ENCODE assay signal across 24 mouse cellular contexts in genomic region chr9:70160071-70160470, GRCm38 (mm10). TPM values are rescaled to one million over a fixed set of nuclear protein-coding genes. Genes with fewer than 3 reads are reported as not detected.
DNase-seq lines count a peak whose midpoint lies in the region; ATAC-seq and TF ChIP-seq lines count a peak whose summit lies in the region.
"Had no signal": no experiment of that assay in that cellular context is flagged by ENCODE, and none has a peak within 500 bp of the region (broad histone marks: within the 10 kb centered on the region; RNA-seq: fewer than 3 reads in every experiment).

No protein-coding gene starts in this region.

- H3K4me3 ChIP-seq in ES-Bruce4 (ENCODE audit: low read depth, low read length) = no peak overlapping the region
- H3K4me3 ChIP-seq in gastrocnemius, adult 2 months = no peak overlapping the region
- H3K4me3 ChIP-seq in kidney, embryonic 16.5 days (ENCODE audit: low read length) = no peak overlapping the region
- H3K4me3 ChIP-seq: embryonic facial prominence, embryonic 10.5 days; heart, embryonic 15.5 days; hindbrain, embryonic 15.5 days; kidney, embryonic 15.5 days; liver, embryonic 15.5 days; midbrain, embryonic 12.5 days; neural tube, embryonic 12.5 days had no signal

- H3K27me3 ChIP-seq in ES-Bruce4 (ENCODE audit: control insufficient read depth, insufficient read depth, low read length, poor library complexity, severe bottlenecking) = no peaks in the 10 kb centered on the region
- H3K27me3 ChIP-seq in kidney, embryonic 16.5 days (ENCODE audit: insufficient read depth, low read length) = no peaks in the 10 kb centered on the region
- H3K27me3 ChIP-seq: heart, embryonic 15.5 days; hindbrain, embryonic 15.5 days; kidney, embryonic 15.5 days; liver, embryonic 15.5 days; midbrain, embryonic 12.5 days; neural tube, embryonic 12.5 days had no signal

- intact Hi-C loops in gastrocnemius, adult 2 months (cut with DNase I) = no loop called here

- no peak for TF ChIP-seq CTCF in ES-Bruce4 (IDR thresholded peaks at IDR 0.05; ENCODE audit: low read depth, low read length)
- TF ChIP-seq CTCF in gastrocnemius, adult 2 months (IDR thresholded peaks at IDR 0.05) = no peak

- H3K27ac ChIP-seq in ES-Bruce4 (ENCODE audit: insufficient read depth, low read length) = no peak overlapping the region
- no peak overlapping the region for H3K27ac ChIP-seq in gastrocnemius, adult 2 months
- H3K27ac ChIP-seq in kidney, embryonic 16.5 days (ENCODE audit: low read length) = no peak overlapping the region
- H3K27ac ChIP-seq: embryonic facial prominence, embryonic 10.5 days; heart, embryonic 15.5 days; hindbrain, embryonic 15.5 days; kidney, embryonic 15.5 days; liver, embryonic 15.5 days; midbrain, embryonic 12.5 days; neural tube, embryonic 12.5 days had no signal

- no peak overlapping the region for H3K4me2 ChIP-seq in kidney, embryonic 16.5 days (replicated peaks; ENCODE audit: low read depth, low read length)
- H3K4me2 ChIP-seq: heart, embryonic 15.5 days; hindbrain, embryonic 15.5 days; kidney, embryonic 15.5 days; liver, embryonic 15.5 days; midbrain, embryonic 12.5 days; neural tube, embryonic 12.5 days had no signal

- H3K9me3 ChIP-seq in ES-Bruce4 (replicated peaks; ENCODE audit: control insufficient read depth, insufficient read depth, low read length, poor library complexity, severe bottlenecking) = no peaks in the 10 kb centered on the region
- no peaks in the 10 kb centered on the region for H3K9me3 ChIP-seq in kidney, embryonic 16.5 days (ENCODE audit: low read length)
- H3K9me3 ChIP-seq: embryonic facial prominence, embryonic 10.5 days; heart, embryonic 15.5 days; hindbrain, embryonic 15.5 days; kidney, embryonic 15.5 days; liver, embryonic 15.5 days; midbrain, embryonic 12.5 days; neural tube, embryonic 12.5 days had no signal

- no peak for ATAC-seq in megakaryocyte progenitor cell, adult 5-6 weeks (replicated peaks; ENCODE audit: poor library complexity)
- no peak for ATAC-seq in kidney, embryonic 16.5 days (ENCODE audit: low FRiP score, low TSS enrichment)
- ATAC-seq: CD4-positive, CD25-positive, alpha-beta regulatory T cell, adult 4 months; intestine, embryonic 16.5 days had no signal

- TF ChIP-seq EP300 in ES-Bruce4 (IDR thresholded peaks at IDR 0.05; ENCODE audit: insufficient read depth, low read depth, low read length) = 0 out of 2 replicates have a peak, but pooled peaks have one; percentile 34

- WGBS in kidney, embryonic 16.5 days = 59% methylated on average over 10 of the region's 10 CpGs

- DNase-seq in layer of hippocampus, adult 11-12 months (ENCODE audit: low spot score) = peak; percentile 32
- no peak for DNase-seq in layer of hippocampus, postnatal 10 days (ENCODE audit: low spot score in 2 of 2)
- peak; percentile 44 to 54 for DNase-seq in frontal cortex, postnatal 36 days (ENCODE audit: low spot score in 2 of 2)
- peak; percentile 73 to 80 for DNase-seq in right cerebral cortex, postnatal 10 days (ENCODE audit: low spot score in 2 of 2)
- no peak for DNase-seq in gastrocnemius, adult 2 months
- DNase-seq: cerebellum, adult 8-10 months; gastrocnemius, postnatal 36 days; heart, postnatal 4 days; thymus, adult 18-20 months; thymus, postnatal 4 days had no signal

- no peaks in the 10 kb centered on the region for H3K36me3 ChIP-seq in ES-Bruce4 (ENCODE audit: control insufficient read depth, insufficient read depth, low read length, poor library complexity, severe bottlenecking)
- H3K36me3 ChIP-seq in kidney, embryonic 16.5 days (ENCODE audit: insufficient read depth, low read length) = no peaks in the 10 kb centered on the region
- H3K36me3 ChIP-seq: embryonic facial prominence, embryonic 10.5 days; heart, embryonic 15.5 days; hindbrain, embryonic 15.5 days; kidney, embryonic 15.5 days; liver, embryonic 15.5 days; midbrain, embryonic 12.5 days; neural tube, embryonic 12.5 days had no signal

- TF ChIP-seq POLR2A in ES-Bruce4 (IDR thresholded peaks at IDR 0.05; ENCODE audit: insufficient read depth, low read length) = no peak

- H3K4me1 ChIP-seq in ES-Bruce4 (ENCODE audit: control insufficient read depth, insufficient read depth, low read length) = peaks cover 6% of the 10 kb centered on the region
- no peaks in the 10 kb centered on the region for H3K4me1 ChIP-seq in kidney, embryonic 16.5 days (ENCODE audit: insufficient read depth, low read length)
- H3K4me1 ChIP-seq: heart, embryonic 15.5 days; hindbrain, embryonic 15.5 days; liver, embryonic 15.5 days; midbrain, embryonic 12.5 days; neural tube, embryonic 12.5 days had no signal

- H3K9ac ChIP-seq in ES-Bruce4 (ENCODE audit: low read depth, poor library complexity, severe bottlenecking) = no peak overlapping the region
- no peak overlapping the region for H3K9ac ChIP-seq in kidney, embryonic 16.5 days (replicated peaks; ENCODE audit: low read length)
- H3K9ac ChIP-seq: heart, embryonic 15.5 days; hindbrain, embryonic 15.5 days; kidney, embryonic 15.5 days; liver, embryonic 15.5 days; midbrain, embryonic 12.5 days; neural tube, embryonic 12.5 days had no signal

RNA-seq across cellular contexts. Expression of gene Fam81a, which starts 17.7 kb away (rescaled TPM):
- total RNA-seq in layer of hippocampus, postnatal 10 days (2021) = 100 to 1,000 TPM; 109 to 116 TPM
- polyA plus RNA-seq in ES-Bruce4 (2011; ENCODE audit: insufficient read depth, insufficient read length, low read depth, missing spikeins) = 7.8 and 8.3 TPM in 2 replicates
- not detected in 2 replicates for total RNA-seq in megakaryocyte progenitor cell, adult 5-6 weeks (2015)
- not detected in 2 replicates for total RNA-seq in megakaryocyte progenitor cell, adult 5-6 weeks (2017)
- 1 to 10 TPM in 1 of 2 experiments, under 1 TPM in 1; 0.92 to 1.7 TPM for total RNA-seq in gastrocnemius, adult 2 months (2021)
- polyA plus RNA-seq in kidney, embryonic 16.5 days (2015; fragmentation: Nextera tagmentation; extraction: Ambion mirVana) = 14.6 and 14.9 TPM in 2 replicates
- total RNA-seq: common myeloid progenitor, adult 5-6 weeks; MEL had no signal

RNA-seq across cellular contexts. Expression of gene Myo1e, which starts 47.1 kb away (rescaled TPM):
- 1 to 10 TPM; 7.6 to 8.8 TPM for total RNA-seq in layer of hippocampus, postnatal 10 days (2021)
- 51.6 and 54.2 TPM in 2 replicates for polyA plus RNA-seq in ES-Bruce4 (2011; ENCODE audit: insufficient read depth, insufficient read length, low read depth, missing spikeins)
- total RNA-seq in megakaryocyte progenitor cell, adult 5-6 weeks (2015) = 0.10 TPM in 1 of 2 replicates, not detected in the other
- total RNA-seq in megakaryocyte progenitor cell, adult 5-6 weeks (2017) = 0.03 TPM in 1 of 2 replicates, not detected in the other
- total RNA-seq in gastrocnemius, adult 2 months (2021) = 10 to 100 TPM in 1 of 2 experiments, 1 to 10 TPM in 1; 5.7 to 11.7 TPM
- 26.4 and 27.8 TPM in 2 replicates for polyA plus RNA-seq in kidney, embryonic 16.5 days (2015; fragmentation: Nextera tagmentation; extraction: Ambion mirVana)

Comparison
In these comparisons a context has a peak if more than half of its experiments do, and no peak if none do; other contexts are left out.
1. DNase-seq: peak in layer of hippocampus, adult 11-12 months (single experiment), frontal cortex, postnatal 36 days (2 of 2) and right cerebral cortex, postnatal 10 days (2 of 2); none in layer of hippocampus, postnatal 10 days (0 of 2) and gastrocnemius, adult 2 months (single experiment).
2. RNA of gene Fam81a, which starts 17.7 kb away (total RNA-seq): 109 to 116 TPM in layer of hippocampus, postnatal 10 days; 0.92 to 1.7 TPM in gastrocnemius, adult 2 months and not detected in megakaryocyte progenitor cell, adult 5-6 weeks; every median in the first group is over 10 times any median in the second.
3. RNA of gene Myo1e, which starts 47.1 kb away (total RNA-seq): 5.7 to 11.7 TPM in gastrocnemius, adult 2 months and 7.6 to 8.8 TPM in layer of hippocampus, postnatal 10 days; 0.03 to 0.10 TPM in megakaryocyte progenitor cell, adult 5-6 weeks; every median in the first group is over 4 times any median in the second.